Mouse (Mus musculus): ENCODE measurements around the gene AI597479.

GRCm38 (mm10) chr1:43139587-43140266 lies 41.2 kb downstream of the AI597479 start:
- TF ChIP-seq POLR2A (IDR thresholded peaks at IDR 0.05; ENCODE audit: low read depth, low read length) (no peak), CTCF (conservative IDR thresholded peaks at IDR 0.05; ENCODE audit: insufficient read depth, insufficient read length, low read depth, low read length) (peak; percentile 95)

Data from kidney, adult 2 months (tissue).